ENCODE assay signal across 23 mouse cellular contexts in genomic region chr13:10019252-10019651, GRCm38 (mm10).
DNase-seq lines count a peak whose midpoint lies in the region; ATAC-seq lines count a peak whose summit lies in the region.
"Had no signal": no experiment of that assay in that cellular context is flagged by ENCODE, and none has a peak within 500 bp of the region (broad histone marks: within the 10 kb centered on the region; RNA-seq: fewer than 3 reads in every experiment).

No protein-coding gene starts in this region.

- no peaks in the 10 kb centered on the region for H3K36me3 ChIP-seq in lung, embryonic 15.5 days
- H3K36me3 ChIP-seq: embryonic facial prominence, embryonic 12.5 days; heart, embryonic 15.5 days; hindbrain, embryonic 10.5 days had no signal

- H3K27me3 ChIP-seq in lung, embryonic 15.5 days: no peaks in the 10 kb centered on the region
- H3K27me3 ChIP-seq: embryonic facial prominence, embryonic 12.5 days; heart, embryonic 15.5 days had no signal

- no peak overlapping the region for H3K27ac ChIP-seq in lung, embryonic 15.5 days
- H3K27ac ChIP-seq: embryonic facial prominence, embryonic 12.5 days; heart, adult 2 months; heart, embryonic 15.5 days; hindbrain, embryonic 10.5 days; hindbrain, embryonic 14.5 days had no signal

- ATAC-seq in lung, embryonic 15.5 days (ENCODE audit: borderline replicate concordance, extremely low read depth, low FRiP score, low TSS enrichment): 0 out of 2 replicates have a peak, but pooled peaks have one; percentile 27
- peak; percentile 52 for ATAC-seq in granulocyte monocyte progenitor cell, adult 5-6 weeks (replicated peaks; ENCODE audit: poor library complexity, severe bottlenecking)
- 0 out of 2 replicates have a peak, but pooled peaks have one; percentile 40 for ATAC-seq in monocyte, adult 5-6 weeks (replicated peaks; ENCODE audit: insufficient number of reproducible peaks, low FRiP score, low TSS enrichment, poor library complexity, severe bottlenecking)
- ATAC-seq: activated CD4-positive, CD25-positive, alpha-beta regulatory T cell, adult 4 months; forebrain, embryonic 16.5 days; Patski had no signal

- 24% methylated on average over 1 of the region's 1 CpGs for WGBS in lung, embryonic 15.5 days

- H3K4me2 ChIP-seq in lung, embryonic 15.5 days: no peak overlapping the region
- H3K4me2 ChIP-seq: embryonic facial prominence, embryonic 12.5 days; heart, embryonic 11.5 days; heart, embryonic 15.5 days; hindbrain, embryonic 14.5 days had no signal

- no peak for DNase-seq in lung, postnatal 4 days
- peak; percentile 1 for DNase-seq in NIH3T3 (ENCODE audit: low read depth)
- no peak for DNase-seq in heart, adult 11 months
- no peak for DNase-seq in urinary bladder, postnatal 10 days (ENCODE audit: low spot score)
- no peak for DNase-seq in left cerebral cortex, adult 11 months (ENCODE audit: low spot score)
- DNase-seq: adrenal gland, postnatal 25 days; B cell, adult 2 months; cerebellum, adult 2 months; cerebellum, postnatal 10 days; gastrocnemius, postnatal 36 days; heart, adult 2 months; heart, postnatal 14 days had no signal

- H3K9me3 ChIP-seq in lung, embryonic 15.5 days: no peaks in the 10 kb centered on the region
- H3K9me3 ChIP-seq: embryonic facial prominence, embryonic 12.5 days; heart, embryonic 15.5 days; hindbrain, embryonic 10.5 days had no signal

- no peak overlapping the region for H3K9ac ChIP-seq in lung, embryonic 15.5 days
- H3K9ac ChIP-seq: embryonic facial prominence, embryonic 12.5 days; heart, embryonic 15.5 days; hindbrain, embryonic 14.5 days had no signal

- no peak overlapping the region for H3K4me3 ChIP-seq in lung, embryonic 15.5 days
- H3K4me3 ChIP-seq: embryonic facial prominence, embryonic 12.5 days; heart, adult 2 months; heart, embryonic 15.5 days; hindbrain, embryonic 10.5 days had no signal

- H3K4me1 ChIP-seq in lung, embryonic 15.5 days: no peaks in the 10 kb centered on the region
- H3K4me1 ChIP-seq: embryonic facial prominence, embryonic 12.5 days; heart, embryonic 15.5 days; hindbrain, embryonic 10.5 days had no signal
